Mouse (Mus musculus) telencephalon, adult 2 months (tissue): ENCODE measurements around the gene Nmnat1.
A peak's percentile ranks its signal among the peaks of the same experiment; 100 is the strongest.

ENCODE experiments used
- DNase-seq: peaks from one replicate; pipeline ENCODE4 v3.0.0-alpha.2; 2011; ENCODE audit warnings: low read depth, low spot score

The Nmnat1 gene

DNA sequence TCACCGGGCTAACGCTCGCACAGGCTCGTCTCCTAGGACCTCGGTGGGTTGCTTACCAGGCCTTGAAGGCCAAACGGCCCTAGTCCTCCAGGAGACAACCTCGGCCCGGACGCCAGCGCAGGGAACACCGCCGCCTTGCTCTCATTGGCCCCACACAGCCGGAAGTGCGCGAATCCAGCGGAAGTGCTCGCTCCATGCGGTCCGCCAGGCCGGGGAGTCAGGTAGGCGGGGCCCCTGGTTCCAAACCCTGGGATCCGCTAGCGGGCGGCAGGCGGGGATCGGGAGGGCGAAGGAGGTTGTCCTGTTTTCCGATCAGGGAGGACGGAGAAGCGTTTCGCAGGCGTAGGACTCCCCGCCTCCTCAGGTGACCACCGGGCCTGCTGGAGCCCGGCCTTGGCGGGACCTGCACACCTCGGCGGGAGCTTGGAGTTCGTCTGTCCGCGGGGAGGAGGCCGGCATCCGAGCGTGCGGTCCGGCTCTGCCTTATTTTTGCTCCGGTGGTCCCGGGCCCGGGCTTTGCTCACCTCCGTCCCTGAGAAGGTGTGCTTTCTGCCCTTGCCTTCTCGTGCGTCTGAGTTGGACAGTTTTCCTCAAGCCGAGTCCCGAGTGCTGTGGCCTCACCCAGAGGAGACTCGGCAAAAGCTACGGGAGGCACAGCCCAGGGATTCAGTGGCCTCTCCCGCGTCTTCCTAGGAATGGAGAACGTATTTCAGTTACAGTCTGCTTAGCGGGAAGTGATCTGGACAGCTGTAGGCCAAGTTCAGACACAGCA is at the start of gene Nmnat1, which contains the start of gene Lzic:
Gene Nmnat1 (minus strand): TSS at position 150 of the 772 bp plus-strand sequence.
Gene Lzic (plus strand): TSS at position 177 of the 772 bp plus-strand sequence.
- peak; percentile 86 for DNase-seq

DNA sequence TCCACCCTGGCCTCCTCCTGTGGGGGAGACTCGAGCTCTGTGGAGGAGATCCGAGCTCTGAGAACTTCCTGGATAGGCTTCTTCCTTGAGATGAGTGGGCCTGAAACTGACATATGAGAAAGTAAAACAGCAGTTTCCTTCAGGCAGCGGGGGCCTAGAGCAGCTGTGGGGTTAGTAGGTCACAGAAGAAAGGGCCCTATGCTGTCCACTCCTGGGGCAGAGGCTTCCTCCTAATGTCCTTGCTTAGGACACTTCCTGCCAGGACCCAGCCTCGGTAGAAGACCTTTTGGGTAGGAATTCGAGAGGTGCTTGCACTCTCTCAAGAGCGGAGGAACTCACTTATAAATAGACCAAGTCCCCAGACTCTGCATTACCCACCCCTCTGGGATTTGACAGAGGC is 44.7 kb upstream of the Nmnat1 start:
- no peak for DNase-seq

DNA sequence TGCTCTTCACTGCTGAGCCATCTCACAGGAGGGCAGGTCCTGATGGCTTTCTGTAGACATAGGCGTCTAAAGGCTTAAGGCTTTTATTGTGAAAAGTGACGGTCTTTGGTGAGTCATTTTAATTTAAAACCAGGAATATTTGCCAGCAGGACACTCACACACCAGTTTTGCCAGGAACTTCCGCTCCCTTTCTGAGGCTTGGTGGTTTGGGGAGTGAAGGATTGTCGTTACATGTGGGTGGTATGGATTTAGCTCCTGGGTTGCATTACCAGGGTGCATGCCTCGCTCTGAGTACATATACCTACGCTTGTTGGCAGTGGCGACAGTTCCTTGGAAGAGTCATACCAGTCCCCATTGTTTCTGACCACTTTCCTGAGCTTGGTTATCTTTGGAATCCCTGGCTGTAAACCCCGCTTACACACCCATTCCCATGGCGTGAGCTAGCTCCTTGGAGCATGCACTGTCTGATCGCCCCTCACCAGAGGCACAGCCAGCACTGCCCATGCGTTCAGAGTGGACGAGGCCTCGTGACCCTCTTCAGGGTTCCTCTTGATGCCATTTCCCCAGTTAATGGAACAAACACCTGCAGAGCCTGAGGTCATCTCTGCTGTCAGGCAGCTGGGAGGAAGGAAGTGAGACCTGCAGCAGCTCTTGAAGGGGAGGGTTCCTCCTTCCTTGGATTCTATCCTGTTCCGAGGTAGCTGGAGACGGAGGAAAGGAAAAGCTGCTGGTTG is 42.8 kb upstream of the Nmnat1 start:
- no peak for DNase-seq

DNA sequence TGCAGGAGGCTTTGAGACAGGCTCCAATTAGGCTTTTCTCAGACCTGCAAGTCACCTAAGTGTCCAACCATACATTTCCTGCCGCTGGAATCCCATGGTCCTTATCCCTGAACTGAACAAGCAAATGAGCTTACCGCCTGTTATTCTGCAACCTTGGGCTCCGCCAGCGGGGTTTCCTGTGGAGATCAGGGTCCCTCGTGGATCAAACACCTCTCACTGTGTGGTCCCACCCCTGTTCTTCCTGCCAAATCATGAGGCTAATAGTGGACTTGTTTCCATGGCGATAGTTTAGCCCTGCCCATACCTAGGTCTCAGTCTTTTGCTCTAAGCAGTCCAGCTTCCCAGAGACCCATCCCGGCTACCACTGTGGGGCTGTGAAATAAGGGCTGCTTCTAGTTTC is 41.3 kb upstream of the Nmnat1 start:
- DNase-seq, result no peak

DNA sequence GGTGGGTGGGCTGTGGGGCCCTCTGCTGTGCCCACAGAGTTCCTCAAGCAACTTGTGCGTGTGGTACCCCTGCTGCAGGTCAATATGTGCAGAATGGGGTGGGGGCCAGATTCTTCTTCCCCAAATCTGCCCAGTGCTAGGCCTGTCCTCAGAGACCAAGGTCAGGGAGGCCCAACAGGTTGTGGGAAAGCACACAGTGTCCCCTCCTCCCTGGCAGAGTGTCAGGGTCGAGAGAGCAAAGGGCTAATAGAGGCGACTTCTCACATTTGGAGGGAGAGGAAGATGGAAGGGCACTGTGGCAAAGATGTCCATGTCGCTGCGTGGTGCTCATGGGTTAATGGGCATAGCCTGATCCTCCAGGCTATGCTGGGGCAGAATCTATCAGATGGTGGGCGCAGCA is 40.8 kb upstream of the Nmnat1 start:
- no peak for DNase-seq

DNA sequence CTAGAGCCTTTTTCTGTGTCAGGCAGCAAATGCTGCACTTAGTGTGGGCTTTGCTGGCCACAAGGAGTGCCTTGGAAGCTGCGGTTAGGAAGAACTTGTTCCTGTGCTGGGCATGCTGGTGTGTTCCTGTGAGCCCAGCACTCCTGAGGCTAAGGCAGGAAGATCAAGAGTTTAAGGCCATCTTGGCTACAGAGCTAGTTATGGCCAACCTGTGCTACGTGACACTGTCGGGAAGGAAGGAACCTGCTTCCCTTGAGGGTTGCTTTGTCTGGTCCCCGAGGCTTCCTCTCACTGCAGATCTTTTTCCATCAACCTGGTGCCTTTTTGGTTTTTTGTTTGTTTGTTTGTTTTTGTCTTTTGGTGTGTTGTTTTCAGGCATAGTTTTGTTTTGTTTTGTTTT is 40.2 kb upstream of the Nmnat1 start:
- no peak for DNase-seq

DNA sequence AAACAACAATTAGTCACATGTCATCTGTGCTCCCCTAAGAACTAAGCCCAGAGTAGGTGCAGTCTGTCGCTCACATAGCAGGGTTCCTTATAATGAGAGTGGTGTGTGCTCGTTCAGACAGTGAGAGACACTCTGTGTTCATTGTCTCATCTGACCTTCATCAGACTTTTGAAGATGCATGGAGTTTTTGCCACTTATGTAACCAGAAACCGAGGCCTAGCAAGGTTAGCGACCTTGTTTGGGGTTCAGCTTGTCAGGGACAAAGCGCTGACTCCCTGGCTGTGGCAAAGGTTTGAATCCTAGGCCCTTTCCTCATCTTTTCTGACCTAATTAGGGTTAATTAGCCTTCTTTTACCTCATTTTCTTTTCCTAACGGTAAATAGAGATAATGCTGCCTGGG is 39.0 kb upstream of the Nmnat1 start:
- DNase-seq, result no peak

DNA sequence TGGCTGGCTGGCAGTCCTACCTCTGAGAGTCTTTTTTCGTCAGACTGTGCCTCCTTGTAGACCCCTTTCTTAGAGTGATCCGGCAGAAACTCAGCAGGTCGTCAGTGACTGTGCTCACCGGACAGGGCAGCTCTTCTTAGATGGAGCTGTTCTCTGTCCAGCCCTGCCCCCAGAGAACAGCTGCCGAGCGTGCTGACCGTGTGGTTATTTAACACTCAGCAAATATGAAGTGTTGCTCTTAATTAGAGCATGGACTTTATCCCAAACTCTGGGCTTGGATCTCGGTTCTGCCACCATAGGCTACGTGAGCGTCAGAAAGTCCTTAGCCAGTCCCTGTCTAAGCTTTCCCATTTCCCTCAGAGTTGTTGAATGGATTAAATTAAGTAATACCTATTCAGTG is 36.3 kb upstream of the Nmnat1 start:
- no peak for DNase-seq

DNA sequence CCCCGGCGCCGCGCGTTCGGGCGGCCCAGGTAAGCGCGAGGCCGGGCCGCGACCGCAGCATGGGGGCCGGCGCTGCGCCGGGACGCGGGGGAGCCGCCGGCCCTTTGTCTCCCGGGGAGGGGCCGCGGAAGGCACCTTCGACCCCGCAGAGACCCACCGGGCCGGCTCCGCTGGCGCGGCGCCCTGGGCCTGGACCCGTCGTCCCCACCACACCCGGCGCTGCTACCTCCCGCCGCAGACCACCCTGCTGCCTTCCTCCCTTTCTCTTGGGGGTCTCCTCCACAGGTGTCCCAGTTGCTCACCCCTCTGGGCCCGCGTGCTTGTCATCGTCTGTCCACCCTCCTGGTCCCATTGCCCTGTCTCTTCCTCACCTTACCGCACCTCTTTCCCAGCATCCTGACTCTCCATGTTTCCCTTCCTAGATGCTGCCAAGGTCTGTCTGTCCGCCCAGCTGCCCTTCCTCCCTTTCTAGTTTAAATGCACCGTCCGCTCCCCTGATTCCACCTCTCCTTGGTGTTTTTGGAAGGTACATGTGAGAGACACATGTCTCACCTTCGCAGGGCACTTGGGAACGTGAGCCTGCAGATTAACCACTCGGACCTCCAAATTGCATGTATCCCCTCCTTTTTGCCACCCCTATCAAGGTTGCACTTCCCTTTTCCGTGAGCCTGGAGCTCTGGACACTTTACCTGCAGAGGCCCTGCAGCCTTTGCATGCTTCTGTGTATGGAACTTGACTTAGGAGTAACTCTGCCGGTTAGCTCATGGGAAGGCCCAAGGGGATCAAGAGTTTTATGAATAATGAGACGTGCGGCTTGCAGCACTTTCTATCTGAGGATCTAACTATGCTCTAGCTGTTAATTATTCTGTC is 33.6 kb upstream of the Nmnat1 start:
- DNase-seq, result no peak

DNA sequence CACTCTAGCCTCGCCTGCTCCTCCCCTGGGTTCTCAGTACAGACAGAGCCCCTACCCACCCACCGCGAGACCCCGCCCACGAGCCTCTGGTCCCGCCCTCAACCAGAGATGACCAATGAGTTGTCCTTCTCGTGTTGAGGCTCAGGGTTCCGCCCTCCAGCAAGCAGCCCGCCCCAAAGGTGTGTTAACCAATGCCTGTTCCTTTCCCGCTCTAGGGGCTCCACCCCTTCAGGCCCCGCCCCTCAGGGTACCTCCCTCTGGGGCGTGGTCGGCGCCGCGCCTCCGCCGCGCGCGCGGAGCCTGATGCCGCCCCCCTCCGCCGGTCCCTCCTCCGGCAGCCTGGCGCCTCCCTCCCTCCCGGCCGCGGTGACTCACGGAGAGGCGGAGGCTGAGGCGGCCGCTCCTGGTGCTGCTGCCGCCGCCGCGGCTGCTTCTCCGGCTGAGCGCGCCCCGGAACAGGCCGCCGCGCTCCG is 32.9 kb upstream of the Nmnat1 start, which contains the start of gene Ctnnbip1:
Gene Ctnnbip1 (plus strand): TSS at position 369 of the 473 bp plus-strand sequence.
- DNase-seq, result peak; percentile 94

DNA sequence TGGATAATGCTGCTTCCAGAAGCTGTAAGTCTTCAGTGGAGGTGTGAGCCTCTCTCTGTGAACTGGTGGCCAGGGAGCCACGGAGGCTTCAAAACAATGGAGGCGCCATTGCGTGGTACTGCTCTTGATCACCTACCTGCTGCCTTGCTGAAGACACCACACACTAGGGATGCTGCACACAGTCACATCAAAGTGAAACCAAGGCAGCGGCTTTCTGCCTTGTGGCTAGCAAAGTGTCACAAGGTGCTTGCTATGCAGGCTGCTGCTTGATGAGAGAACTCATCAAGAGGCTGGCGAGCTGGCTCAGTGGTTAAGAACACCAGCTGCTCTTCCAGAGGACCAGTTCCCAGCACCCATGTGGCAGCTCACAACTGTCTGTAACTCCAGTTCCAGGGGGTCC is 30.7 kb upstream of the Nmnat1 start:
- DNase-seq, result no peak

DNA sequence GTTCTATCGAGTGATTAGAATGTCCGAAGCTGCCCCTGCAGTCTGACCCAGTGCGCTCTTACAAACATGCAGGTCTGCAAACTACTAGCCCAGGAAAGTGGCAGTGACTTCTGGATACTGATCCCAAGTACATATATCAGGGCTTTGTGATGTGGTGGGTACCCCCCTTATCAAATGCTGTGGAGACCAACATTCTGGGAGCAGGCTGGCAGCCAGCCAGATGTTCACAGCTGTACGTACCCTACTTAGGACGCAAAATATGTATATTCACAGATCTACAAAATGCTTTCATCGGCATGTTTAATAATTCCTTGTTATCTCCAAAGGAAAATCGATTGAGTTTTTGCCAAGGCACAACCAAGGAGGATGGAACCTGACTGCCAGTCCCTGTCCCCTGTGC is 27.1 kb upstream of the Nmnat1 start:
- DNase-seq, result no peak

DNA sequence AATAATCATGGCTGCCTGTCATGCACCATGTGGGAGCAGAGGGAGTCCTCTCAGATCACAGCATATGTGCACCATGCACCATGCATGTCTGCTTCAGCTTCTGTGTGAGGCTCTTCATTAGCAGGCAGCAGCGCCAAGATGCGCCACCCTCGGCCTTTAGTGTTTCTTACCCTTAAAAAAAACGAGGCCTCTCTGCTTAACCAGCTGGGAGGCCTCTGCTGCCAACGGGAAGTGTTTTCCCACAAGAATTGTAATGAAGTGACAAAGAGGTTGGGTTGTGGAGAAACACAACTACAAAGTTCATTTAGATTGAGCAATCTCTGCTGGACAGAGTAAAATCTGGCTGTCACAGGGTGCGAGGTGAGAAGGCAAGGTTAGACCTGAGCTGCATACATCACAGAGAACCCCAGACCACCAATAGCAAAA is 26.2 kb upstream of the Nmnat1 start:
- DNase-seq, result no peak

DNA sequence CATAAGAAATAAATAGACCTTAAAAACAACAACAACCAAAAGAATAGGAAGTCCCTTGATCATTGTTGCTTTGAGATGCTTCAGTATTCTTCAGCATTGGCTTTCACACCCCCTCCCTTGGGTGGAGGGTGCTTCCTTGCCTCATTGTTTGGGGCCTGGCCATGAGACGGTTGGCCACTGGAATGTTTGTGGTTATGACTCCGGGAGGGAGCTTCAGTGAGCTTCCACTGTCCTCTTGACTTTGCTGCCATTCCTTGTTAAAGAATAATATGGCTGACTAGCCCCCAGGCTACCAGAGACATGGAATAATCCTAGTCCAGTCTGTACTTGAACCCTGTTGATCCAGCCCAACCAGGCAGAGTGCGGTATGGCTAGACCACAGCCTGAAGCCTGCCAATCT is 21.9 kb upstream of the Nmnat1 start:
- DNase-seq, result no peak

DNA sequence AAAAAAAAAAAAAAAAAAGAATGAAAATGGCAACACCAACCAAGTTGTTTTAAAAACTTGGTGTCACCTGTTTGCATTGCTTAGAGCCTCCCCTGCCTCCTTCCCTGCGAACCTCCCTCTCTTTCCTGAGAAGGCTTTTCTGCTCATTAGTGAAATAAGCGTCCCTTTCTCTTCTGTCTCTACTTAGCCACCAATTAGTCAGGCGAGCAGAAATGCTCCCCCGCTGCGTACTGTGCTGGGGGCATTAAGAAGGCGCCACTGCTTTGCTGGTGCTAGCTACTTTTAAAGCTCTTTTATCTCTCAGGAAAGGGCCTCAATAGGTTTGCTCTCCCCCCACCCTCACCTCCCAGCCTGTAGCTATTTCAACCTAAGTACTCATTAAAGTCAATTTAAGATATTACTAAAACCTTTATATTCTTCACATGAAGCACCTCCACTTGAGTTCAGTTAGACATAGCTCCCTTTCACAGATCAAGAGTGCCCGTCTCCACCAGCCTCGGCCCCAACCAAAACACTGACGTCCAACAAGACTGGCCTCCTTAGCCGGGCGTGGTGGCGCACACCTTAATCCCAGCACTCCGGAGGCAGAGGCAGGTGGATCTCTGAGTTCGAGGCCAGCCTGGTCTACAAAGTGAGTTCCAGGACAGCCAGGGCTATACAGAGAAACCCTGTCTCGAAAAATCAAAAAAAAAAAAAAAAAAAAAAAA is 20.4 kb upstream of the Nmnat1 start:
- no peak for DNase-seq

DNA sequence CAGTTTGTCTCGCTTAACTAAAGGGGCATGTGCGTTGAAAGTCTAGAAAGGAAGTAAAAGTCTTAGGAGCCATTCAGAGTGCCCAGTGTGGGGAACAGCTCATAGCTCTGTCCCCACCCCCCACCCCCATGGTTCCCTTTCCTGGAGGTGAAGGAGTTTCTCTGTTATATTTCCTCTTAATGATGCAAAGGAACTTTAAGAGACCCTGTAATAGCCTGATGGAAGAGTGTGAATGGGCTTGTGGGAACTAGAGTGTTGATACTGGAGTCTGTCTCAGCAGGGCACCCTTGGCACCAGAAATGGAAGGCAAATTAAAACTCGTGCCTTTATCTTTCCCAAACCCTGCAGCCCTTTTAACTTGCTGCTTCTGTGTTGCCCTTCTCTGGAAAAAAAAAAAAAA is 19.9 kb upstream of the Nmnat1 start:
- no peak for DNase-seq

DNA sequence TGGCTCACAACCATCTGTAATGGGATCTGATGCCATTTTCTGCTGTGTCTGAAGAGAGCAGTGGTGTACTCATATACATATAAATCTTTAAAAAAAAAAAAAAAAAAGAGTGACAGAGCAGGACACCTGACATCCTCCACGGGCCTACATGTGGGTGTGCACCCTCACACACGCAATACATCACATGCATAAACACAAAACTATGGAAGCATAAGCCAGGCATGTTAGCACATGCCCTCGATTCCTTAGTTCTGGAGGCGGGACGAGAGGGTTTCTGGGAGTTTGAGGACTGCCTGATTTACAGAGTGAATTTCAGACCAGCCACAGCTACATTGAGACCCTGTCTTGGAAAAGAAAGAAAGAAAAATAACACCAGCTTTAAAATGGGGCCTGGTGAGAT is 19.4 kb upstream of the Nmnat1 start:
- no peak for DNase-seq

DNA sequence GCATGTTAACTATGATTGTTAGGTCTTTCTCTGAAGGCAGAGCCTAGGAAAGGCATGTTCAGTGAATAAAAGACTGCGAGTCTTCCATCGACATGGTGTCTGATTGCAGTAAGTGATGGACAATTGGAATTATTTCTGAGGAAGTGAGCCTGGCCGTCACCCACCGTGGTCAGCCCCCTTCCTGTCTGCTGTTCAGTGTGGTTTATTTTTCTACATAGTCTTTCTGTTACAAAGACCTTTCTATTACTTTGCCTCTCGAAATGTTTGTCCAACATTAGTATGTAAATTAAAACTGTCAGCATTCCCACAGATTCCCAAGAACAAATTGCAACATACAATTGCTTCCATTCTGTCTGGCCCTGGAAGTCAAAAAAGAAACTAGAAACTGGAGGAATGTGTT is 14.8 kb upstream of the Nmnat1 start:
- DNase-seq, result no peak

DNA sequence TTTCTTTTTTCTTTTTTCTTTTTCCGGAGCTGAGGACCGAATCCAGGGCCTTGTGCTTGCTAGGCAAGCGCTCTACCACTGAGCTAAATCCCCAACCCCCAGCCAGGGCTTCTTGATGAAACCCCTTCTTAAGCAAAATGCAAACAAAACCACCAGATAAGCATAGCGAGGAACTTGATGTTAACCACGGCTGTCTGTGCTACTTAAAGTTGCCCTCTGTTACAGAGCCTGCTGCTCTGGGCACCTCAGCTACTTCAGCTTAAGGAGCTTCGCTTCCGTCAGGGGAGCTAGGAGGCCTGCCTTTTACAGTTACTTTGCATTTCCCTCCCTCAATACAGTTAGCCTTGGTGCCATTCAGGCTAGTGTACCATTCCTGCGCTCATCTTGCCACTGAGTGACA is 13.9 kb upstream of the Nmnat1 start:
- no peak for DNase-seq

DNA sequence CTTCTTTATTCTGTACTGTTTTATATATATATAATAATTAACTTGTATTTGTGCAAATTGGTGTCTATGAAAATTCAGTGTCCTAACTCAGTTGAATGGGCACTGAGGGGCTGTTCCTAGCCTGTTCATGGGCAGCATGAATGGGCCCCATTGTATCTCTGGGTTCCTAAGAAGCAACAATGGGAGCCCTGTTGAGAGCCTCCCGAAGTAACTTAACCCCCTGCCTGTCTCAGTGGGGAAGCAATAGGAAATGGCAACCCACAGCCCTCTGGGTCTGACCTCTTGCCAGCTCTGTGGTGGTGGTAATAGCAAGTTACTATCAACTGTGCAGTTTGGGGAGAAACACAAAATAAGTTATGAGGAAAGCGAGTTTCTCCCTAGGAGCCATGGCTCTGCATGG is 11.6 kb upstream of the Nmnat1 start:
- peak; percentile 46 for DNase-seq

DNA sequence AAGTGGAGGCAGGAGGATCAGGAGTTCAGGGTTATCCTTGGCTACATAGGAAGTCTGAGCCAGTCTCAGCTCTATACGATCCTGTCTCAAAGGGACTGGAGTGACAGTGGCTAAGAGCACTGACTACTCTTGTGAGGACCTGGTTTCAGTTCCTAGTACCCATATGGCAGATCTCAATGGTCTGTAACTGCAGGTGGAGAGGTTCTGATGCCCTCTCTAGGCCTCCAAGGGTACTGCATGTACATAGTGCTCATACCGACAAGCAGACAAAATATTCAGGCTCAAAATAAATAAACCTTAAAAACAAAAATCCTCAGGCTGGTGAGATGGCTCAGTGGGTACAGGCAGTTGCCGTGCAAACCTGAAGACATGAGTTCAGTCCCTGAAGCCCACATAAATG is 6.1 kb upstream of the Nmnat1 start:
- DNase-seq, result no peak
